In the genomic region with DNA sequence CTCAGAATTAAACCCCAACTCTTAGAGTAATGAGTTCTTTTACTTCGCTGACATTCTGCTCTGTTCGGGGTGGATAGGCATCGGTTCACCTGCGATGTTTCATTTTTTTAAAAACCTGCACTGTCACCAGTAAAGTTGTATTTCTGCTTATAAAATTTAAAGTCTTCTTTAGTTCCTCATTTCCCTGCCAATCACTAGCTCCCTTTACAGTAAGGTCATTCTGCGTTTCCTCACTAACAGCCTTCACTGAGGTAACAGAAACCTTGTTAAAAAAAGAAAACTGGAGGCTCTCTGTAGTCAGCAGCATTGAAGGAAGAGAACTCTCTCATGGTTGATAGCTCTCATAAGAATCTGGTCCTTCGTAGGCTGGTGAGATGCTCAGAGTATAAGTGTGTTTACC, we compare ENCODE assay signal across 20 mouse cellular contexts.
DNase-seq lines count a peak whose midpoint lies in the region; ATAC-seq and TF ChIP-seq lines count a peak whose summit lies in the region.
"Had no signal": no experiment of that assay in that cellular context is flagged by ENCODE, and none has a peak within 500 bp of the region (broad histone marks: within the 10 kb centered on the region; RNA-seq: fewer than 3 reads in every experiment).

No protein-coding gene starts in this region.

- H3K27me3 ChIP-seq in MEL (ENCODE audit: control insufficient read depth in 1 of 2, insufficient read depth in 2 of 2, low read length in 2 of 2) = no peaks in the 10 kb centered on the region
- H3K27me3 ChIP-seq in splenic B cell, adult 2 months (ENCODE audit: control insufficient read depth, insufficient read depth, low read length, poor library complexity, severe bottlenecking) = no peaks in the 10 kb centered on the region
- no peaks in the 10 kb centered on the region for H3K27me3 ChIP-seq in midbrain, postnatal 0 days (ENCODE audit: insufficient read depth, low read length)
- H3K27me3 ChIP-seq: embryonic facial prominence, embryonic 15.5 days; forebrain, embryonic 15.5 days; heart, embryonic 13.5 days; hindbrain, embryonic 12.5 days had no signal

- H3K27ac ChIP-seq in MEL (ENCODE audit: control insufficient read depth, low read depth, low read length) = peak overlapping the region; percentile 47; the same call in 1 of the 2 replicates
- H3K27ac ChIP-seq in midbrain, postnatal 0 days (ENCODE audit: low read depth, low read length) = no peak overlapping the region
- H3K27ac ChIP-seq: embryonic facial prominence, embryonic 15.5 days; forebrain, embryonic 15.5 days; heart, embryonic 13.5 days; hindbrain, embryonic 12.5 days had no signal

- TF ChIP-seq POLR2A in MEL (IDR thresholded peaks at IDR 0.05; ENCODE audit: control insufficient read depth in 1 of 2, insufficient read depth in 1 of 2, low read depth in 1 of 2, low read length in 2 of 2, poor library complexity in 1 of 2) = no peak

- peaks cover 2 to 11% of the 10 kb centered on the region in 2 experiments for H3K4me1 ChIP-seq in MEL (ENCODE audit: control insufficient read depth in 1 of 2, insufficient read depth in 2 of 2, low read length in 2 of 2)
- H3K4me1 ChIP-seq in midbrain, postnatal 0 days (ENCODE audit: insufficient read depth, low read length) = no peaks in the 10 kb centered on the region
- H3K4me1 ChIP-seq: embryonic facial prominence, embryonic 15.5 days; forebrain, embryonic 15.5 days; hindbrain, embryonic 12.5 days had no signal

- H3K4me3 ChIP-seq in MEL (ENCODE audit: control insufficient read depth in 1 of 2, insufficient read depth in 1 of 2, low read depth in 2 of 2, low read length in 2 of 2) = peak overlapping the region; percentile 35 to 50
- H3K4me3 ChIP-seq in midbrain, postnatal 0 days (ENCODE audit: low read depth, low read length) = no peak overlapping the region
- H3K4me3 ChIP-seq: embryonic facial prominence, embryonic 15.5 days; forebrain, embryonic 15.5 days; heart, embryonic 13.5 days; hindbrain, embryonic 12.5 days had no signal

- TF ChIP-seq EP300 in MEL (IDR thresholded peaks at IDR 0.05; ENCODE audit: low read depth in 1 of 2, low read length in 2 of 2) = 0 out of 4 replicates have a peak, but pooled peaks of 1 of the 2 experiments have one; percentile 29

- peak overlapping the region; percentile 36 for H3K9ac ChIP-seq in MEL (ENCODE audit: control insufficient read depth, low read depth, low read length, poor library complexity, severe bottlenecking)
- H3K9ac ChIP-seq in midbrain, postnatal 0 days (replicated peaks; ENCODE audit: low read length, poor library complexity, severe bottlenecking) = no peak overlapping the region
- H3K9ac ChIP-seq: embryonic facial prominence, embryonic 15.5 days; forebrain, embryonic 15.5 days; heart, embryonic 13.5 days; hindbrain, embryonic 12.5 days had no signal

- no peaks in the 10 kb centered on the region for H3K9me3 ChIP-seq in MEL (replicated peaks; ENCODE audit: insufficient read depth, low read length)
- H3K9me3 ChIP-seq in midbrain, postnatal 0 days (ENCODE audit: low read length) = no peaks in the 10 kb centered on the region
- H3K9me3 ChIP-seq: embryonic facial prominence, embryonic 15.5 days; forebrain, embryonic 15.5 days; heart, embryonic 13.5 days; hindbrain, embryonic 12.5 days had no signal

- H3K79me2 ChIP-seq in MEL (ENCODE audit: control insufficient read depth, insufficient read depth, low read length, poor library complexity) = no peaks in the 10 kb centered on the region

- no peak for TF ChIP-seq CTCF in MEL (IDR thresholded peaks at IDR 0.05 in 2 of 3, conservative IDR thresholded peaks at IDR 0.05 in 1 of 3; ENCODE audit: control insufficient read depth in 1 of 3, insufficient read depth in 1 of 3, low read depth in 2 of 3, low read length in 3 of 3, poor library complexity in 1 of 3, severe bottlenecking in 1 of 3)
- no peak for TF ChIP-seq CTCF in midbrain, postnatal 0 days (IDR thresholded peaks at IDR 0.05)

- peak; percentile 95 to 96 for ATAC-seq in hematopoietic stem cell, adult 5-6 weeks (replicated peaks in 1 of 2; ENCODE audit: insufficient read depth in 1 of 2, low FRiP score in 2 of 2, low TSS enrichment in 1 of 2, low read depth in 1 of 2, poor library complexity in 2 of 2, severe bottlenecking in 2 of 2)
- ATAC-seq in midbrain, postnatal 0 days (ENCODE audit: low FRiP score) = no peak
- ATAC-seq: forebrain, embryonic 15.5 days; hindbrain, embryonic 16.5 days; inflammation-experienced regulatory T-cells, adult 6 months had no signal

- no peak overlapping the region for H3K4me2 ChIP-seq in midbrain, postnatal 0 days (ENCODE audit: low read depth, low read length, poor library complexity, severe bottlenecking)
- H3K4me2 ChIP-seq: embryonic facial prominence, embryonic 15.5 days; forebrain, embryonic 15.5 days; heart, embryonic 13.5 days; hindbrain, embryonic 12.5 days had no signal

- H3K36me3 ChIP-seq in MEL (ENCODE audit: control insufficient read depth in 1 of 2, insufficient read depth in 2 of 2, low read length in 2 of 2) = peaks cover 0 to 22% of the 10 kb centered on the region in 2 experiments; a peak in 2 of 4 replicates
- no peaks in the 10 kb centered on the region for H3K36me3 ChIP-seq in splenic B cell, adult 2 months (ENCODE audit: control insufficient read depth, insufficient read depth, low read length, poor library complexity, severe bottlenecking)
- no peaks in the 10 kb centered on the region for H3K36me3 ChIP-seq in midbrain, postnatal 0 days (ENCODE audit: insufficient read depth, low read length)
- H3K36me3 ChIP-seq: embryonic facial prominence, embryonic 15.5 days; forebrain, embryonic 15.5 days; heart, embryonic 13.5 days; hindbrain, embryonic 12.5 days had no signal

- DNase-seq in 416B (ENCODE audit: low read depth) (peak; percentile 37), MEL (ENCODE audit: low read depth, low spot score) (peak; percentile 70)
- DNase-seq in splenic B cell, adult 2 months (ENCODE audit: low read depth, low spot score) = peak; percentile 69
- no peak for DNase-seq in midbrain, postnatal 0 days (ENCODE audit: low spot score)
- no peak for DNase-seq in urinary bladder, postnatal 36 days (ENCODE audit: low spot score in 2 of 2)
- DNase-seq: adrenal gland, adult 2 months; adrenal gland, postnatal 25 days; cerebellum, adult 2 months; cerebellum, postnatal 10 days; embryo, embryonic 11 days; gastrocnemius, postnatal 25 days; heart, adult 11 months; heart, postnatal 36 days had no signal

- TF ChIP-seq RAD21 in MEL (IDR thresholded peaks at IDR 0.05; ENCODE audit: low read depth, low read length) = no peak

- 90% methylated on average over 6 of the region's 6 CpGs for WGBS in midbrain, postnatal 0 days

TF ChIP-seq in MEL, 35 proteins besides CTCF, POLR2A, EP300 and RAD21:
- TF ChIP-seq ZNF384 (IDR thresholded peaks at IDR 0.05; ENCODE audit: low read depth, low read length) = peak; percentile 66; the same call in 1 of the 2 replicates
- TF ChIP-seq NRF1 (IDR thresholded peaks at IDR 0.05; ENCODE audit: insufficient read depth, low read depth, low read length, poor library complexity, severe bottlenecking) = no peak
- TF ChIP-seq SIN3A (IDR thresholded peaks at IDR 0.05; ENCODE audit: low read length) = 0 out of 2 replicates have a peak, but pooled peaks have one; percentile 45

Comparison
In these comparisons a context has a peak if more than half of its experiments do, and no peak if none do; other contexts are left out.
1. DNase-seq: peak in 416B (single experiment), MEL (single experiment) and splenic B cell, adult 2 months (single experiment); none in midbrain, postnatal 0 days (single experiment) and urinary bladder, postnatal 36 days (0 of 2).